Mouse (Mus musculus) forelimb bud, embryonic 11.5 days (tissue): ENCODE data around the gene Tmeff2.

ENCODE experiments used
- DNase-seq: peaks from one replicate; pipeline ENCODE4 v3.0.0-alpha.2; 2012; ENCODE audit warnings: low read depth, low spot score

Gene Tmeff2

GRCm38 (mm10) chr1:51104698-51105097 is 204.3 kb downstream of the Tmeff2 start:
- no peak for DNase-seq

- no peak for DNase-seq
Observed at GRCm38 (mm10) chr1:51106401-51106920, 206.0 kb downstream of the Tmeff2 start.

- DNase-seq, result no peak
Observed at GRCm38 (mm10) chr1:51107299-51107698, 206.9 kb downstream of the Tmeff2 start.

GRCm38 (mm10) chr1:51114721-51115120 is 214.3 kb downstream of the Tmeff2 start:
- no peak for DNase-seq

GRCm38 (mm10) chr1:51115761-51116160 is 215.3 kb downstream of the Tmeff2 start:
- no peak for DNase-seq

GRCm38 (mm10) chr1:51117830-51118229 is 217.4 kb downstream of the Tmeff2 start:
- no peak for DNase-seq

GRCm38 (mm10) chr1:51125671-51126424 is 225.4 kb downstream of the Tmeff2 start:
- DNase-seq, result no peak

- DNase-seq, result no peak
Observed at GRCm38 (mm10) chr1:51126425-51126765, 225.9 kb downstream of the Tmeff2 start.

- DNase-seq, result no peak
Observed at GRCm38 (mm10) chr1:51136792-51137191, 236.3 kb downstream of the Tmeff2 start.

GRCm38 (mm10) chr1:51139605-51140004 is 239.2 kb downstream of the Tmeff2 start:
- DNase-seq, result no peak

- no peak for DNase-seq
Observed at GRCm38 (mm10) chr1:51141381-51141780, 240.9 kb downstream of the Tmeff2 start.

GRCm38 (mm10) chr1:51142729-51143128 is 242.3 kb downstream of the Tmeff2 start:
- DNase-seq, result no peak

GRCm38 (mm10) chr1:51145693-51146092 is 245.2 kb downstream of the Tmeff2 start:
- no peak for DNase-seq

- DNase-seq, result no peak
Observed at GRCm38 (mm10) chr1:51148481-51149137, 248.2 kb downstream of the Tmeff2 start.

GRCm38 (mm10) chr1:51149488-51149887 is 249.0 kb downstream of the Tmeff2 start:
- DNase-seq, result no peak

- no peak for DNase-seq
Observed at GRCm38 (mm10) chr1:51149890-51150289, 249.4 kb downstream of the Tmeff2 start.

GRCm38 (mm10) chr1:51152017-51152416 is 251.6 kb downstream of the Tmeff2 start:
- DNase-seq, result no peak

- DNase-seq, result no peak
Observed at GRCm38 (mm10) chr1:51152856-51153255, 252.4 kb downstream of the Tmeff2 start.

GRCm38 (mm10) chr1:51184276-51184675 is 283.8 kb downstream of the Tmeff2 start:
- DNase-seq, result no peak

GRCm38 (mm10) chr1:51189008-51189407 is 288.6 kb downstream of the Tmeff2 start:
- DNase-seq, result no peak

GRCm38 (mm10) chr1:51191253-51191652 is 290.8 kb downstream of the Tmeff2 start:
- no peak for DNase-seq

- no peak for DNase-seq
Observed at GRCm38 (mm10) chr1:51191872-51192613, 291.6 kb downstream of the Tmeff2 start.
